Mouse (Mus musculus): ENCODE data around the gene Elmo2.

GRCm38 (mm10) chr2:165376001-165376400 lies 49.7 kb upstream of the Elmo2 start:
- no peak for TF ChIP-seq POLR2A (IDR thresholded peaks at IDR 0.05; ENCODE audit: insufficient read depth, low read length)
- no peak for TF ChIP-seq CTCF (IDR thresholded peaks at IDR 0.05; ENCODE audit: low read depth, low read length)
- no peak for TF ChIP-seq EP300 (IDR thresholded peaks at IDR 0.05; ENCODE audit: insufficient read depth, low read depth, low read length)

All from ES-Bruce4 (cell line).